ENCODE assay signal across 9 mouse cellular contexts in the genomic region with DNA sequence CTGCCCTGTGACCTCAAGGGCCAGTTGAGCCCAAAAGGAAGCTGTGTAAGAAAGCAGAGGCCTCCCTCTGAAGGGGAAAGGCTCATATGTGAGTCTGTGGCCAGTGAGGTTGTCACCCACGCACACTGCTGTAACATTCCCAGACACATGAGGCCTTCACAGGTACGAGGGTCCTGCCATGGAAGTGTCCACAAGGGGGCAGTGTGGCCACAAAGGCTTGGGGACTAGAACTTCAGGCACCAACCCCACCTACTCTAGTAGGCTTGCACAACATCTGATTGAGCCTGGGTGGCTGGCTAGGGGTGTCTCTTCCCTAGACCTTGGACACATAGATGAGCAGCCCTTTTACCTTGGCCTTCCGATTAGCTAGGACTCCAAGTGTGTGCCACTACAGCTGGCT. TPM values are rescaled to one million over a fixed set of nuclear protein-coding genes. Genes with fewer than 3 reads are reported as not detected.
DNase-seq lines count a peak whose midpoint lies in the region; ATAC-seq lines count a peak whose summit lies in the region.
"Had no signal": no experiment of that assay in that cellular context is flagged by ENCODE, and none has a peak within 500 bp of the region (broad histone marks: within the 10 kb centered on the region; RNA-seq: fewer than 3 reads in every experiment).

No protein-coding gene starts in this region.

- DNase-seq in hindbrain, embryonic 14.5 days (ENCODE audit: low spot score) = peak; percentile 46
- DNase-seq in adrenal gland, postnatal 10 days = peak; percentile 93
- peak; percentile 79 for DNase-seq in embryonic facial prominence, embryonic 10.5 days (ENCODE audit: low spot score)
- peak; percentile 87 for DNase-seq in heart, postnatal 4 days
- peak; percentile 76 for DNase-seq in left cerebral cortex, postnatal 4 days
- peak; percentile 82 to 86 for DNase-seq in natural killer cell, adult 2 months (ENCODE audit: low spot score in 2 of 2)
- DNase-seq in testis, postnatal 10 days (ENCODE audit: low spot score) = peak; percentile 92

- no peak for ATAC-seq in hindbrain, embryonic 14.5 days (ENCODE audit: low FRiP score)
- no peak for ATAC-seq in hindbrain, embryonic 13.5 days (ENCODE audit: low FRiP score)

- H3K27me3 ChIP-seq in hindbrain, embryonic 14.5 days (ENCODE audit: control insufficient read depth, insufficient read depth, low read length) = peaks cover 5% of the 10 kb centered on the region
- peaks cover 17% of the 10 kb centered on the region for H3K27me3 ChIP-seq in hindbrain, embryonic 13.5 days
- H3K27me3 ChIP-seq in embryonic facial prominence, embryonic 10.5 days (replicated peaks; ENCODE audit: low read depth, poor library complexity, severe bottlenecking) = peaks cover 25% of the 10 kb centered on the region
- H3K27me3 ChIP-seq: embryonic facial prominence, embryonic 15.5 days had no signal

- H3K4me2 ChIP-seq in hindbrain, embryonic 14.5 days (replicated peaks) = no peak overlapping the region
- H3K4me2 ChIP-seq in hindbrain, embryonic 13.5 days = no peak overlapping the region
- H3K4me2 ChIP-seq: embryonic facial prominence, embryonic 15.5 days had no signal

- WGBS in hindbrain, embryonic 14.5 days = 24% methylated on average over 3 of the region's 3 CpGs
- WGBS in hindbrain, embryonic 13.5 days = 38% methylated on average over 3 of the region's 3 CpGs
- 26% methylated on average over 3 of the region's 3 CpGs for WGBS in embryonic facial prominence, embryonic 10.5 days

- H3K4me1 ChIP-seq in hindbrain, embryonic 14.5 days (replicated peaks; ENCODE audit: control insufficient read depth, insufficient read depth, low read length) = peaks cover 5% of the 10 kb centered on the region; the same call in 1 of the 2 replicates
- peaks cover 11% of the 10 kb centered on the region for H3K4me1 ChIP-seq in hindbrain, embryonic 13.5 days (replicated peaks)
- H3K4me1 ChIP-seq in embryonic facial prominence, embryonic 10.5 days = peaks cover 21% of the 10 kb centered on the region

- H3K27ac ChIP-seq in hindbrain, embryonic 14.5 days = no peak overlapping the region
- H3K27ac ChIP-seq in hindbrain, embryonic 13.5 days = no peak overlapping the region
- H3K27ac ChIP-seq in embryonic facial prominence, embryonic 10.5 days (replicated peaks) = no peak overlapping the region
- H3K27ac ChIP-seq: embryonic facial prominence, embryonic 15.5 days had no signal

- no peaks in the 10 kb centered on the region for H3K9me3 ChIP-seq in hindbrain, embryonic 14.5 days (ENCODE audit: control insufficient read depth, low read length)
- no peaks in the 10 kb centered on the region for H3K9me3 ChIP-seq in hindbrain, embryonic 13.5 days
- H3K9me3 ChIP-seq in embryonic facial prominence, embryonic 10.5 days = no peaks in the 10 kb centered on the region
- H3K9me3 ChIP-seq: embryonic facial prominence, embryonic 15.5 days had no signal

- no peak overlapping the region for H3K4me3 ChIP-seq in hindbrain, embryonic 14.5 days (replicated peaks; ENCODE audit: low read length)
- H3K4me3 ChIP-seq in hindbrain, embryonic 13.5 days = no peak overlapping the region
- H3K4me3 ChIP-seq in embryonic facial prominence, embryonic 10.5 days = no peak overlapping the region
- H3K4me3 ChIP-seq: embryonic facial prominence, embryonic 15.5 days had no signal

- intact Hi-C loops in left cerebral cortex, postnatal 4 days (cut with DNase I) = no loop called here

- H3K9ac ChIP-seq in hindbrain, embryonic 14.5 days = no peak overlapping the region
- H3K9ac ChIP-seq in hindbrain, embryonic 13.5 days = no peak overlapping the region
- H3K9ac ChIP-seq: embryonic facial prominence, embryonic 15.5 days had no signal

- no peaks in the 10 kb centered on the region for H3K36me3 ChIP-seq in hindbrain, embryonic 14.5 days (replicated peaks; ENCODE audit: control insufficient read depth, insufficient read depth)
- no peaks in the 10 kb centered on the region for H3K36me3 ChIP-seq in hindbrain, embryonic 13.5 days
- no peaks in the 10 kb centered on the region for H3K36me3 ChIP-seq in embryonic facial prominence, embryonic 10.5 days (replicated peaks)
- H3K36me3 ChIP-seq: embryonic facial prominence, embryonic 15.5 days had no signal

RNA-seq across cellular contexts. Expression of gene Tnip2, which starts 4.1 kb away (rescaled TPM):
- 10.1 and 10.5 TPM in 2 replicates for polyA plus RNA-seq in hindbrain, embryonic 14.5 days (2014; fragmentation: Nextera tagmentation; extraction: Ambion mirVana)
- polyA plus RNA-seq in hindbrain, embryonic 13.5 days (2015; fragmentation: Nextera tagmentation; extraction: Ambion mirVana) = 10.3 and 10.7 TPM in 2 replicates
- 10 to 100 TPM; 10.6 to 16.1 TPM for total RNA-seq in adrenal gland, postnatal 10 days (2021)
- 4.1 and 4.8 TPM in 2 replicates for polyA plus RNA-seq in embryonic facial prominence, embryonic 10.5 days (2016; fragmentation: Nextera tagmentation; extraction: Ambion mirVana)
- total RNA-seq in heart, postnatal 4 days (2021) = 10 to 100 TPM in 1 of 2 experiments, 1 to 10 TPM in 1; 8.8 to 10.3 TPM
- 10 to 100 TPM; 11.4 to 12.5 TPM for total RNA-seq in left cerebral cortex, postnatal 4 days (2021)

RNA-seq across cellular contexts. Expression of gene Sh3bp2, which starts 7.7 kb away (rescaled TPM):
- 18.7 and 21.4 TPM in 2 replicates for polyA plus RNA-seq in hindbrain, embryonic 14.5 days (2014; fragmentation: Nextera tagmentation; extraction: Ambion mirVana)
- polyA plus RNA-seq in hindbrain, embryonic 13.5 days (2015; fragmentation: Nextera tagmentation; extraction: Ambion mirVana) = 17.1 and 20.9 TPM in 2 replicates
- 1 to 10 TPM; 5.9 to 7.0 TPM for total RNA-seq in adrenal gland, postnatal 10 days (2021)
- polyA plus RNA-seq in embryonic facial prominence, embryonic 10.5 days (2016; fragmentation: Nextera tagmentation; extraction: Ambion mirVana) = 7.3 and 8.7 TPM in 2 replicates
- 1 to 10 TPM; 6.1 to 7.9 TPM for total RNA-seq in heart, postnatal 4 days (2021)
- total RNA-seq in left cerebral cortex, postnatal 4 days (2021) = 10 to 100 TPM; 28.9 to 29.7 TPM

RNA-seq across cellular contexts. Expression of gene Add1, which starts 55.6 kb away (rescaled TPM):
- polyA plus RNA-seq in hindbrain, embryonic 14.5 days (2014; fragmentation: Nextera tagmentation; extraction: Ambion mirVana) = 225 and 234 TPM in 2 replicates
- polyA plus RNA-seq in hindbrain, embryonic 13.5 days (2015; fragmentation: Nextera tagmentation; extraction: Ambion mirVana) = 206 and 216 TPM in 2 replicates
- 100 to 1,000 TPM; 135 to 182 TPM for total RNA-seq in adrenal gland, postnatal 10 days (2021)
- 158 and 166 TPM in 2 replicates for polyA plus RNA-seq in embryonic facial prominence, embryonic 10.5 days (2016; fragmentation: Nextera tagmentation; extraction: Ambion mirVana)
- total RNA-seq in heart, postnatal 4 days (2021) = 100 to 1,000 TPM; 202 to 209 TPM
- 100 to 1,000 TPM; 307 to 320 TPM for total RNA-seq in left cerebral cortex, postnatal 4 days (2021)
